Mouse (Mus musculus) lung, embryonic 16.5 days (tissue): ENCODE results near the gene Shroom1. TPM values are rescaled to one million over a fixed set of nuclear protein-coding genes. Genes with fewer than 3 reads are reported as not detected.

ENCODE experiments used
- ATAC-seq: fragments of 200-750 bp; cut with Nextera tagmentation; 2 replicates; pipeline ENCODE4 v1.8.0; 2017; ENCODE audit warnings: low read depth, mild to moderate bottlenecking, moderate library complexity
- H3K27ac ChIP-seq: fragments of 300-500 bp; sonication (generic); 2 replicates; pipeline ENCODE4 v1.5.1; 2014; ENCODE audit warnings: mild to moderate bottlenecking, control low read depth, low read length
- H3K27me3 ChIP-seq: fragments of 300-500 bp; sonication (generic); 2 replicates; pipeline ENCODE4 v1.6.1; 2014; ENCODE audit warnings: low read depth, low read length, mixed read lengths; ENCODE audit not compliant: control insufficient read depth, insufficient read depth
- H3K36me3 ChIP-seq: fragments of 300-500 bp; sonication (generic); 2 replicates; pipeline ENCODE4 v1.6.1; 2014; ENCODE audit warnings: low read length; ENCODE audit not compliant: control insufficient read depth, insufficient read depth
- H3K4me1 ChIP-seq: fragments of 300-500 bp; sonication (generic); replicated peaks from 2 replicates; pipeline ENCODE4 v1.6.1; 2014; ENCODE audit warnings: low read length, mixed read lengths; ENCODE audit not compliant: control insufficient read depth, insufficient read depth
- H3K4me2 ChIP-seq: fragments of 300-500 bp; sonication (generic); 2 replicates; pipeline ENCODE4 v1.6.1; 2014; ENCODE audit warnings: low read depth, low read length, control low read depth
- H3K4me3 ChIP-seq: fragments of 300-500 bp; sonication (generic); 2 replicates; pipeline ENCODE4 v1.5.1; 2014; ENCODE audit warnings: mild to moderate bottlenecking, low read length, control low read depth
- H3K9ac ChIP-seq: fragments of 300-500 bp; sonication (generic); 2 replicates; pipeline ENCODE4 v1.6.1; 2014; ENCODE audit warnings: low read length, control low read depth
- H3K9me3 ChIP-seq: fragments of 300-500 bp; sonication (generic); 2 replicates; pipeline ENCODE4 v1.6.1; 2016; ENCODE audit warnings: low read length; ENCODE audit not compliant: control insufficient read depth
- WGBS: fragments of 180-500 bp; shearing (Covaris S2); extraction: QIAGEN DNeasy Blood & Tissue Kit; methylation state at CpG from one replicate; pipeline ENCODE4 v1.1.7; 2014; 5-methylcytosine and 5-hydroxymethylcytosine counted together
- polyA plus RNA-seq: library from polyadenylated mRNA; unstranded; fragments of >200 nt; fragmentation: Nextera tagmentation; extraction: Ambion mirVana; gene quantifications from 2 replicates; pipeline ENCODE4 v1.2.1, GENCODE M21; 2015

Gene Shroom1
- polyA plus RNA-seq, 1 experiment from 2014 or later, result 2.8 TPM

DNA sequence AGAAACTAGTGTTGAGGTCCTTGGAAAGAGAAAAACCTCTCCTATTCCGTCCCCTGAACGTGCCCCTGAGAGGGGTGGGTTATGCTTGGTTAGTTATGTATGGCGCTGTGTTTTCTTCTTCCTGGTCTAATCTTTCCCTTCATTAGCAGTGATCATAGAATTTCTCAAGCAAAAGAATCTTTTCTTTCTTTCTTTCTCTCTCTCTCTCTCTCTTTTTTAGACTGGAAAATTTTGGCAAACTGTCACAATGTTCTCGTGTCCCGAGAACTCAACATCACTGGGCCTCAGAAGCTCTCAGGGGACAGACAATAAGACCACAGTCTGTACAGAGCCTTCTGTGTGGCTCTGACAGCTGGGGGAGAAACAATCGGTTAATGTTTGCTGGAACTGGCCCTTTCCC lies 38.4 kb downstream of the Shroom1 start:
- no peak for ATAC-seq
- H3K9ac ChIP-seq, result no peak overlapping the region
- H3K9me3 ChIP-seq, result no peaks in the 10 kb centered on the region
- peaks cover under 1% of the 10 kb centered on the region; the same call in 1 of the 2 replicates for H3K4me1 ChIP-seq
- H3K36me3 ChIP-seq, result no peaks in the 10 kb centered on the region
- no peak overlapping the region for H3K4me3 ChIP-seq
- H3K4me2 ChIP-seq, result no peak overlapping the region
- 53% methylated on average over 6 of the region's 6 CpGs for WGBS
- no peaks in the 10 kb centered on the region for H3K27me3 ChIP-seq
- no peak overlapping the region for H3K27ac ChIP-seq

DNA sequence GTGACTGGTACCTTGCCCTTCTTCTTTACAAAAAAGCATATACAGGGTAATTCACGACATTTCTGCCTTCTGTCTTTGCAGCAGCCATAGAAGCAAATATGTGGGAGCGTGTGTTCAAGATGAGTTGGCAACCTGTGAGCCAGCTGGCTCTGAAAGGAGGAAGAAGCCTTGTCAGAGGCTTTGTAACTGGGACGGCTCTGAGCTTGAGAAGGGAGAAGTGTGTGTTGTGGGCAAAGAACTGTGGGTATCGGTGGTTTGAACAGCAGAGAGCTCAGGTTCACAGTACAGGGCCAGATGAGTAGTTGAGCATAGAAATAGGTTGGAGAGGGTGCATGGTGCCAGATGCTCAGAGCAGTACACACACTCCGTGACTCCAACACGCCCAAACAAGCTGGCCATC lies 39.9 kb downstream of the Shroom1 start:
- 70% methylated on average over 6 of the region's 6 CpGs for WGBS
- Histone ChIP-seq H3K9me3 (no peaks in the 10 kb centered on the region), H3K4me1 (peaks cover 5% of the 10 kb centered on the region; the same call in 1 of the 2 replicates), H3K4me2 (no peak overlapping the region), H3K36me3 (no peaks in the 10 kb centered on the region), H3K27ac (no peak overlapping the region), H3K9ac (no peak overlapping the region), H3K27me3 (no peaks in the 10 kb centered on the region), H3K4me3 (no peak overlapping the region)
- ATAC-seq, result no peak

DNA sequence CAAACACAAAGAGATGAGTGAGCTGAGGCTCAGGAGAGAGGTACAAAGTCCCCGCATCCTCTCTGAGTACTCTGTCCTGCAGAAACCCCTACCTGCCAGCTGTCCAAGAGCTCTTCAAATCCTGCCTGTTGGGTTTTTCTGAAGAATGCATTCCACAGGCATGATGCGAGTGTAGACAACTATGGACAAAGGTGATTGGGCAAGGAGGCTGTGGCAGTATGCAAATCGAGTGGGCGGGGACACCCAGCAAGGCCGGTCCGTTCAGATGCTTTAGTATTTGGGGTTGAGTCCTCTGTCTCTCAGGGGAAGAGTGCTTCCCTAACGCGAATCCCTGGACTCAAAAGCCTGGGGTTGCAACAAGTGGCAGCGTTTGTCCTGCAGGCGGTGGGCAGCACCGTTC lies 43.6 kb downstream of the Shroom1 start:
- no peak overlapping the region for H3K9ac ChIP-seq
- no peaks in the 10 kb centered on the region for H3K27me3 ChIP-seq
- no peak overlapping the region for H3K27ac ChIP-seq
- peak overlapping the region; percentile 36 for H3K4me2 ChIP-seq
- WGBS, result 9% methylated on average over 11 of the region's 11 CpGs
- peaks cover 5% of the 10 kb centered on the region; the same call in 1 of the 2 replicates for H3K4me1 ChIP-seq
- no peaks in the 10 kb centered on the region for H3K9me3 ChIP-seq
- peak; percentile 90 for ATAC-seq
- H3K4me3 ChIP-seq, result no peak overlapping the region
- no peaks in the 10 kb centered on the region for H3K36me3 ChIP-seq

DNA sequence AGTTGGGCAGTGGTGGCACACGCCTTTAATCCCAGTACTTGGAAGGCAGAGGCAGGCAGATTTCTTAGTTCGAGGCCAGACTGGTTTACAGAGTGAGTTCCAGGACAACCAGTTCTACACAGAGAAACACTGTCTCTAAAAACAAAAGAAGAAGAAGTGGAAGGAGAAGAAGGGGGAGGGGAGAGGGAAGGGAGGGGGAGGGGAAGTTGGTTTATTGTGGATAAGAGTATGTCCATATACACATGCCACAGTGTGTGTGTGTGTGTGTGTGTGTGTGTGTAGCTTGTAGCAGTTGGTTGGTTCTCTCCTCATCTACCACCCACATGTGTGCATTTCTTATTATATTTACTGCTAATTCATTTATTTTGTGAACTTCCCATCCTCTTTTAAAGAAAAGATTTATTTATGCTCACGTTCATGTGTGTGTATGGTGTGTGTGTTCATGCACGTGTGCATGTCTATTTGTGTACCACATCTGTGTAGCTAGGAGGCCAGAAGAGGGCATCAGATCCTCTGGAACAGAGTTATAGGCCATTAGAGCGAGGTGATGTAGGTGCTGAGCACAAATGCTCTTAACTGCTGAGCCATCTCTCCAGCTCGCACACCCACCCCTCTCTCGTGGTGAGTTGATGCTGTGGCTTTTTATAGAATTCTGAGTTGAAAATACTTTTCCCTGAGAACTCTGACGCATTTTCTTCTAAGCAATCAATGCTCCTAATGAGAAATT lies 45.2 kb downstream of the Shroom1 start:
- no peak overlapping the region for H3K27ac ChIP-seq
- H3K9ac ChIP-seq, result no peak overlapping the region
- ATAC-seq, result no peak
- H3K4me2 ChIP-seq, result no peak overlapping the region
- WGBS, result 72% methylated on average over 8 of the region's 8 CpGs
- peaks cover 5% of the 10 kb centered on the region; the same call in 1 of the 2 replicates for H3K4me1 ChIP-seq
- no peaks in the 10 kb centered on the region for H3K36me3 ChIP-seq
- H3K9me3 ChIP-seq, result no peaks in the 10 kb centered on the region
- H3K27me3 ChIP-seq, result no peaks in the 10 kb centered on the region
- H3K4me3 ChIP-seq, result no peak overlapping the region

DNA sequence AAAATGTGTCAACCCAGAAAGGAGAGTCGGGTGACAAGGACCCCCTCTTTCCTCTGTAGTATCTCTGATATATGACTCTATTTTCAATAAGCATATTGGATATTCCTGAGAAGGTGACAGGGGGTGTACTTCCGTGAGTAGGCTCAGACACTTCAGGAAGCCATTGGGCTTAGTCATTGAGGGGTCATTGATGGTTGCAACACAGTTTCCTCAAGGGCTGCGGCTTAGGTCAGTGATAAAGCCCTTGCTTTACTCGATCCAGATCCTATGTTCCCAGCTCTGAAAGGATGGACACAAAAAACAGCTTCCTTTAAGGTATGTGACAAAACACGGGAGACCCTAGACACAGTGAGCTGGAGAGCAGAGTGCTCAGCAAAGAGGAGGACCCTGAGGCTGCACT lies 46.7 kb downstream of the Shroom1 start:
- no peak overlapping the region for H3K9ac ChIP-seq
- no peak overlapping the region for H3K4me3 ChIP-seq
- H3K4me1 ChIP-seq, result peaks cover 5% of the 10 kb centered on the region; the same call in 1 of the 2 replicates
- no peak overlapping the region for H3K27ac ChIP-seq
- H3K27me3 ChIP-seq, result no peaks in the 10 kb centered on the region
- WGBS, result 73% methylated on average over 5 of the region's 5 CpGs
- no peaks in the 10 kb centered on the region for H3K9me3 ChIP-seq
- no peak overlapping the region for H3K4me2 ChIP-seq
- H3K36me3 ChIP-seq, result no peaks in the 10 kb centered on the region
- no peak for ATAC-seq

DNA sequence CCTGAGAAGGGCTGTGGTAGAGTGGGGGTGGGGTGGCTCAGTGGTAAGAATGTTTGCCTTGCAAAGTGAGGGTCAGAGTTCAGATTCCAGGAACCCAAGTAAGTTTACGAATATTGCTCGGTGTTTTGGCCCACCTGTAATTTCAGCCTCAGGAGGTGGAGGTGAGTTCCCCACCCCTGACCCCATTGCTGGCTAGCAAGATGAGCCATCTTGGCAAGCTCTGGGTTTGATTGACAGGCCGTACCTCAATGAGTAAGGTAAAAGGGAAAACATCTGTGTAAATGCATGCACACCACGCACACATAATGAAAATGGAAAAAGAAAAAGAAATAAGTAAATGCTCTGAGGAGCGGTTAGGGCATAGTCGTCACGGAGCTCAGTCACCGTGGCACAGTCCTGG lies 47.4 kb downstream of the Shroom1 start:
- Histone ChIP-seq H3K9me3 (no peaks in the 10 kb centered on the region), H3K36me3 (no peaks in the 10 kb centered on the region), H3K9ac (no peak overlapping the region), H3K4me3 (no peak overlapping the region), H3K4me1 (peaks cover 5% of the 10 kb centered on the region; the same call in 1 of the 2 replicates), H3K27me3 (no peaks in the 10 kb centered on the region), H3K27ac (no peak overlapping the region), H3K4me2 (no peak overlapping the region)
- no peak for ATAC-seq
- WGBS, result 80% methylated on average over 8 of the region's 8 CpGs

DNA sequence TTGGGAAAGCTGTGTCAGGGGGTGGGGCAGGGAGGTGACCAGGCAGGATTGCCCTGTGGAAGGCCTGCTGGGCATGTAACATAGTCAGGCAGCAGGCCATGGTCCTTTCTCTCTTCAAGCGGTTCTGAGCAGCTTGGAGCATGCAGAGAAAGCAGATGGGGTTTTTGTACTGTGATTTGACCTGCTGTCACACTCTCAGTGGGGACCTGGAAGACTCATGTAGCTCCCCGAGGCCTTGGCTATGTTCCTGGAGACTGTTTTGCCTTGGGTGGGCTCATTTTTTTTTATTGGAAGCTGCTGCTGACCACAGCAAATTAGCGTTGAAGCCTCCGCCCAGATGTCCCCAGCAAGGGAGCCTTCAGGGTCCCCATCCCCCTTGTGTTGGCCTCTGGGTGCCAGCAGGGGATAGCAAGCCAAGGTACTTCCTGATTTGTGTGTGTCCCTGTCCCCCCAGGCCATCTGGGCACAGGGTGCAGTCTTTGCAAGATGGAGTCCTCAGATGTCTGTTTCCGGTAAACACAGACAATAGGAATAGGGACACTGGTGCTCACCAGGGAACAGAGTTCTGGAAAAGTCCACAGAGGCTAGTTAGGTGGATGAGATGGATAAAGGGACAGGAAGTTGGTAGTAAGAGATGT lies 48.1 kb downstream of the Shroom1 start:
- Histone ChIP-seq H3K4me1 (peaks cover 5% of the 10 kb centered on the region; the same call in 1 of the 2 replicates), H3K4me2 (no peak overlapping the region), H3K27ac (no peak overlapping the region), H3K36me3 (no peaks in the 10 kb centered on the region), H3K27me3 (no peaks in the 10 kb centered on the region), H3K9me3 (no peaks in the 10 kb centered on the region), H3K4me3 (no peak overlapping the region), H3K9ac (no peak overlapping the region)
- 64% methylated on average over 5 of the region's 5 CpGs for WGBS
- no peak for ATAC-seq

DNA sequence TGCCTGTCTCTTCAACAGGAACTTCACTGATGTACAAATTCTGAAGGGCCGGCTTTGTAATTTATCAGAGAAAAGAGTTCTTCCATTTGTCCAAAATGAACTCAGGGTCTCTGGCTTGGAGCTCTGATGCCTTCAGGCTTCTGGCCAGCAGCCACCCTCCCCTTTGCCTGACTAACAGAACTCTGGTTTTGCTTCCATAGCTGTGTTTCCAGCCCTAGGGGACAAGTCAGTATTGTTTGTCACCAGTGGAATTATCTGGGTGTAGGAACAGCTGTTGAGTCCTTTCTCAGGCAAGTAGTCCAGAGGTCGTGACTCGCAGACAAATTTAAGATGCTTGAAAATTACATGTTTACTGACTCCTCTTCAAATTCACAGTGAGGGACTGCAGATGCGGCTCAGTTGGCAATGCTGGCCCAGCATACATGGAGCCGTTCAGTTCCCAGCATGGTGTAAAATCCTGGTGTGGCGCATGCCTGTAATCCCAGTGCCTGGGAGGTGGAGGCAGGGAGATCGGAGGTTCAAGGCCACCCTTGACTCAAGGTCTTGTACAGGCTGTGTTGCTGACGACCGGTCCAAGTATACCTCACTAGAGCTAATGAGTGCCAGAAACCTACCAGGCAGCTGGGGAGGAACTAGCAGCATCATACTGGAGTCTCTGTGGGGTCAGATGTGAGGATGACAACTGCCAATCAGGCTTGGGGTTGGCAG lies 50.2 kb downstream of the Shroom1 start:
- Histone ChIP-seq H3K4me2 (no peak overlapping the region), H3K27ac (no peak overlapping the region), H3K4me1 (no peaks in the 10 kb centered on the region), H3K9ac (no peak overlapping the region), H3K9me3 (no peaks in the 10 kb centered on the region), H3K4me3 (no peak overlapping the region), H3K27me3 (no peaks in the 10 kb centered on the region), H3K36me3 (no peaks in the 10 kb centered on the region)
- no peak for ATAC-seq
- 80% methylated on average over 9 of the region's 9 CpGs for WGBS

DNA sequence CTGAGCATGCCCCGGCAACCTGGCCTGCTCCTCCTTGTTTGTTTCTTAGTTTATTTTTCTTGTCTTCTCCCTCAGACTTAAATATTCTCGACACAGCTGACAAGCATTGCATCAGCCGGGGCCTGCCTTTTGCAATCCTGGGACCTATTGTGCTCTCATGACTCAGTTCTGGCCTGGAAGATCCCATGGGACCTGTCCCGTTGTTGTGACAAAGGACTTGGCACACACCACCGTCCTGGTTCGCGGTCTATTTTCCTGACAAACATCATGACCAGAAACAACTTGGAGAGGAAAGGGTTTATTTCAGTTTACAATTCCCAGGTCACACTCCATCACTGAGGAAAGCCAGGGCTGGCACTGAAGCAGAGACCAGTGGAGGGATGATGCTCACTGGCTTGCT lies 51.1 kb downstream of the Shroom1 start:
- Histone ChIP-seq H3K27ac (no peak overlapping the region), H3K9me3 (no peaks in the 10 kb centered on the region), H3K36me3 (no peaks in the 10 kb centered on the region), H3K4me3 (no peak overlapping the region), H3K4me1 (no peaks in the 10 kb centered on the region), H3K4me2 (no peak overlapping the region), H3K9ac (no peak overlapping the region), H3K27me3 (no peaks in the 10 kb centered on the region)
- ATAC-seq, result no peak
- WGBS, result 53% methylated on average over 7 of the region's 7 CpGs
